Mouse (Mus musculus): Measurements from ENCODE around the gene Srgap3. TPM values are rescaled to one million over a fixed set of nuclear protein-coding genes. Genes with fewer than 3 reads are reported as not detected.

Srgap3 gene
- total RNA-seq, 2 experiments from 2014 or later: 15.6 to 20.3 TPM

DNA sequence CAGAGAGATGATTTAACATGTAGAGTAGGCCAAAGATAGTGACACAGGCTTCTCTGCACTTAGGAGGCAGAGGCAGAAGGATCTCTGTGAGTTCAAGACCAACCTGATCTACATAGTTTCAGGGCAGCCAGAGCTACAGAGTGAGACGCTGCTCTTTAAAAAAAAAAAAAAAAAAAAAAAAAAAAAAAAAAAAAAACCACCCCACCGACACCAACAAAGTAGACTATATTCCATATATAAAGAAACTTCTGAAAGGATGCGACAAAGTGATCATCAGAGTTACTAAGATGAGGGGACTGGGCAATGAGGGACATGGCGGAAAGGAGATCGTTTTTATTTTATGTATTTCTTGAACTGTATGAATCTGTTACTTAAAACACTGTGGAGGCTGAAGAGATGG lies 252.6 kb downstream of the Srgap3 start:
- DNase-seq (ENCODE audit: low spot score in 2 of 2): no peak

DNA sequence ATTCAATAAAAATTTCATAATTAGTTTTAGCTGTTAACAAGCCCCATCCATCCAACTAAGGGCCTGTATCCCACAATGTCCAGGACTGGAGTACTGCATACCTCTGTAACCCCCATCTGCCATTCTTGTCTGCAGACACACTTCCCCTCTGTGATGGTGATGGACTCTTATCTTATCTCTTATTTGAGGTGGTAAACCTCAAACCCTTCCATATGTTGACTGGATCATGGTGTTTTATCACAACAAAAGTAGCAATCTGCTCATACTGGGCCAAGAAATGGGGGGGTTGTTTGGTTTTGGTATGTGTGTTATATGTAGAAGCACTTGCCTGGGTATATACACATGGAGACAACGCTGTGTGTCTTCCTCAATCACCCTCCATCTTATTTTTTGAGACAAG lies 255.5 kb downstream of the Srgap3 start:
- no peak for DNase-seq (ENCODE audit: low spot score in 2 of 2)

DNA sequence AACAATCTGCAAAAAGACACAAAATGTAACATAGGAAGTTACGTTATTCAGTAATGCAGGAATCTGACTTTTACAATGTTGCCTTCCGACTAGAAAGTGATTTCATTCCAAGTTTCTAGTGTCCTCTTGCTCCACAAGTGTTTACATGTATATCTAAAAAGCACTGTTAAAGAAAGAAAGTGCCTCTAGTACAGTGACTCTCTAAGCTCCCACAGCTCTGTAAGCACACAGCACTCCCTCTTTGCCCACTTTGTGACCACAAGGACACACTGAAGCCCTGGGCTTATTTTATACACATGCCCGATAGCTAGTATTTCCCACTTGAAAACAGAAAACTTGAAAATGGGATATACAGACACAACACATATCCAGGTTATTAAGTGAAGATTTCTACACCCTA lies 259.0 kb downstream of the Srgap3 start:
- DNase-seq (ENCODE audit: low spot score in 2 of 2): no peak

DNA sequence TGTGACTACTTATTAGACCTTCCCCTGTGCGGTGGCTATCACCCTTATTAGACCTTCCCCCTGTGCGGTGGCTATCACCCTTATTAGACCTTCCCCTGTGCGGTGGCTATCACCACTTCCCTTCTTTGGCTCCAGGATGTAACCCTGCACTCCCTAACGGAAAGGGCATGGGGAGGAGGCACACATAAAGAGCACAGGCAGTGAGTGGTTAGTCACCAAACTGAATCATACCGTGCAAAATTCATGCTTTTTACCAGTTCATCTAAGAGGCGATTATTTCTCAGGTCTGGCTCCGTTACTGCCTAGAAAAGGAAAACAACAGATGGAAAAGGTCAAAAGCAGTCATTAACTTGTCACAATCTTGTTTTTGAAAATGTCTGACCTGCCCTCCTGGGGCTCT lies 260.6 kb downstream of the Srgap3 start:
- no peak for DNase-seq (ENCODE audit: low spot score in 2 of 2)

DNA sequence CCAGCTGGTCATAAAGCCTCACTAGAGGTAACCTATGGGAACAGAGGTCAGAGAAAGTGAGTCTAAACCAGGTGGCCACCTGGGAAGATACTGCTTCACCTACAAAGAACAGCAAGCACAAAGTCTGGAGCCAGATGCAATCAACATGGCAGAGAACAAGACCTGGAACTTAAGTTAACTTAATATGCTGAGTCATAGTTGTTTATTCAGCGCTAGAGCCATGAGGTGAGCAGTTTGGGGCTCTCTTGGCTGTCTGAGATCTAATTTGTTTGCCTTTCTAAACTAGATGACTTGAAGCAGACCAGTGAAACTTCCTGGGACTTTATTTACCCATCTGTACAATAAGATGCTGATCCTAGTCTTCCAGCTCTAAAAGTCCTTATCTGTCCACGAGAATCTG lies 263.0 kb downstream of the Srgap3 start:
- no peak for DNase-seq (ENCODE audit: low spot score in 2 of 2)

Other genes starting within 250 kb of the Srgap3 start
- gene Thumpd3, start 99.0 kb upstream of the Srgap3 start, total RNA-seq (2021): 10 to 100 TPM; 20.7 to 22.1 TPM
- 100 to 1,000 TPM; 106 to 109 TPM for gene Setd5, start 130.1 kb upstream of the Srgap3 start, total RNA-seq (2021)
- 1 to 10 TPM in 1 of 2 experiments, under 1 TPM in 1; 0.91 to 1.0 TPM for gene Lhfpl4, start 248.1 kb upstream of the Srgap3 start, total RNA-seq (2021)